Mouse (Mus musculus) bone marrow, adult 2 months (tissue): ENCODE results near the gene Cfap43. TPM values are rescaled to one million over a fixed set of nuclear protein-coding genes. Genes with fewer than 3 reads are reported as not detected.
A peak's percentile ranks its signal among the peaks of the same experiment; 100 is the strongest.

ENCODE experiments used
- H3K27ac ChIP-seq: fragments of 200-500 bp; 2 replicates; pipeline ENCODE4 v1.5.1; 2012; ENCODE audit warnings: low read depth, mild to moderate bottlenecking, control low read depth, inconsistent platforms, low read length; ENCODE audit not compliant: control insufficient read depth, poor library complexity, insufficient read depth
- H3K4me1 ChIP-seq: fragments of 200-500 bp; 2 replicates; pipeline ENCODE4 v1.6.1; 2011; ENCODE audit warnings: low read length; ENCODE audit not compliant: control insufficient read depth, insufficient read depth
- H3K4me3 ChIP-seq: fragments of 200-500 bp; replicated peaks from 2 replicates; pipeline ENCODE3; 2011; ENCODE audit warnings: mild to moderate bottlenecking, low read depth, low read length, control low read depth; ENCODE audit not compliant: control insufficient read depth
- CTCF ChIP-seq: fragments of 200-500 bp; IDR thresholded peaks from 2 replicates; pipeline ENCODE4 v1.5.1; 2011; ENCODE audit warnings: low read length, control low read depth; ENCODE audit not compliant: control insufficient read depth, insufficient read depth
- POLR2A ChIP-seq: fragments of 200-500 bp; IDR thresholded peaks from 2 replicates; pipeline ENCODE4 v1.6.1; 2011; ENCODE audit warnings: low read depth, mild to moderate bottlenecking, control low read depth, low read length, borderline replicate concordance; ENCODE audit not compliant: control insufficient read depth
- WGBS: fragments of 180-500 bp; shearing (Covaris S2); methylation state at CpG from one replicate; pipeline ENCODE4 v1.1.7; 2018; 5-methylcytosine and 5-hydroxymethylcytosine counted together
- polyA plus RNA-seq: library from polyadenylated mRNA; stranded (reverse); fragments of >200 nt; gene quantifications from 2 replicates; pipeline ENCODE4 v1.2.4, GENCODE M21; 2011; ENCODE audit warnings: low replicate concordance; ENCODE audit not compliant: missing spikeins, insufficient read depth, insufficient read length

Gene Cfap43
- polyA plus RNA-seq, 1 experiment: not detected

DNA sequence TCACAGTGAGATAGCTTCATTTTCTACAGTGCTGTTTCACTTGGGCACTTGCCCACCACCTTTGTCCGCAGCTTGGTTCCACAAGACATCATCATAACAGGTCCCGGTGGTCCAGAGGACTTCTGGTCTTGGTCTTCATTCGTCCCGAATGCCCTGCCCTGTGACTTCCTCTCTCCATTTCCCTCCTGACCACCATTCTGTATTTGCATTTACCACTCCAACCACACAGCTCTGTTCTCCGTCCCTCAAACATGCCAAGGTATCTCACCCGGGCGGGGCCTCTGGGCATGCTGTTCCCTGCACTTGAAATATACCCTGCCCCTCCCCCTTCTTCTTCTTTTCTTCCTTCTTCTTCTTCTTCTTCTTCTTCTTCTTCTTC, 97.6 kb downstream of the Cfap43 start:
- Histone ChIP-seq H3K4me1 (no peaks in the 10 kb centered on the region), H3K27ac (no peak overlapping the region), H3K4me3 (no peak overlapping the region)
- TF ChIP-seq POLR2A (no peak), CTCF (no peak)
- WGBS: 13% methylated on average over 7 of the region's 7 CpGs

DNA sequence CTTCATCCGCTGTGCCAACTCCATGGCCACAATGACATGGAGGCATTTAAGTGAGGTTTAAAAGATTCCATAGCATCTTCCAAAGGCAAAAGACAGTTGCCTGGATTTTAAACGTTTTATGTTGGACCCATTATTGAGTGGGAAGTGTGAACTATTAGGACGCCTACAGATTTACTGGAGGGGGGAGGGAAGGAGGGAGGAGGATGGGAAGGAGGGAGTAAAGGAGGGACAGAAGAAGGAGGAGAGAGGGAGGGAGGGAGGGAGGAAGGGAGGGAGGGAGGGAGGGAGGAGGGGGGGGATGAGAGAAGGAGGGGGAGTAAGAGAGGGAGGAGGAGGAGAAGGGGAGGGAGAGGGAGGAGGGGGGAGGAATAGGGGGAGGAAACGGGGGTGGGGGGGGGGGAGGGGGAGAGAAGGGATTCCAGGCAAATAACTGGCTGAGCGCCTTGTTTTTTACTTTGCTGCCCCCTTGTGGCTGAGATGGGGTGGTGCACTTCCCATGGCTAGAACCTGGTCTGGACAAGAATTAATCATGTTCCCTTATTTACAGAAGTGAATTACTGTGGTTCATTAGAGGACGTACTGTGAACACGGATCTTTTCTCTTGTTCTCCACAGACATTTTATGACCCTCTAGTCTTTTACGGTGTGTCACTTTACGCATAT, 98.1 kb downstream of the Cfap43 start:
- 13% methylated on average over 9 of the region's 9 CpGs for WGBS
- H3K27ac ChIP-seq: no peak overlapping the region
- TF ChIP-seq POLR2A: no peak
- peak; percentile 77 for TF ChIP-seq CTCF

DNA sequence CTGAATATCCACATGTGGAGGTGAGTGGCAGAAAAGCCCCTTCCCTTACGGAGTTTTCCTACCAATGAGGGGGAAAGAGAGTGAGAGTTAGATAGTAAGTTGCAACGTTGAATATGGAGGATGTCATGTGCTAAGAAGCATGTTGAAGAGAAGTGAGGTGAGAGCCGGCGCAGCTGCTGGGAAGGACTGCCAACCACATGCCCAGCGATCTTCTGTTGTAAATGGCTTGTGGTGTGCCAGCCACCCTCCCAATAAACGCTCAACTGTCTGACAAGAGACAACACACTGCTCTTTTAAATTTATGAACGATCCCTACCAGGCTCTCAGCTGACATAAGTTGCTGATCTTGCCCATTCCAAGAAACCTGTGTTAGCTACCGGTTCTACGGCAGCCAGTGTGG, 101.4 kb downstream of the Cfap43 start:
- no peaks in the 10 kb centered on the region for H3K4me1 ChIP-seq
- H3K4me3 ChIP-seq: no peak overlapping the region
- 50% methylated on average over 9 of the region's 9 CpGs for WGBS
- no peak for TF ChIP-seq CTCF
- TF ChIP-seq POLR2A: no peak
- no peak overlapping the region for H3K27ac ChIP-seq

More for the DNA sequence above, 98.1 kb downstream of the Cfap43 start:
- Histone ChIP-seq H3K4me1 (no peaks in the 10 kb centered on the region), H3K4me3 (no peak overlapping the region)

DNA sequence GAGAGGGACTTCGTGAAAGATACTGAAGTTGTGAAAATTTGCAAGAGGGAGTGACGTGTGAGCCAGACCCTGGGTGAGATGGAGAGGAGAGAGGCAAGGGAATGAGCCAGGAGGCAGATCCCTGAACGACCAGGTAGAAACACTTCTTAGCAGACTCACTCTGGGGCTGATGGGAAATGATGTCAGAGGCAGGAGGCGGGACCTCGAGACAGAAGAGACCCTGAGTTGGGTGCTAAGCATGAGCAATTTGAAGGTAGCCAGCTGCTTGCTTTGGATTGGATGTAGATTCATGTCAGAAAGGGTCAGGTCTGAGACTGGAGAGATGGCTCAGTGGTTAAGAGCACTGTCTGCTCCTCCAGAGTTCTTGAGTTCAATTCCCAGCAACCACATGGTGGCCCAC, 104.4 kb downstream of the Cfap43 start:
- H3K4me3 ChIP-seq: no peak overlapping the region
- H3K4me1 ChIP-seq: no peaks in the 10 kb centered on the region
- no peak for TF ChIP-seq CTCF
- no peak for TF ChIP-seq POLR2A
- 80% methylated on average over 5 of the region's 5 CpGs for WGBS
- H3K27ac ChIP-seq: no peak overlapping the region

DNA sequence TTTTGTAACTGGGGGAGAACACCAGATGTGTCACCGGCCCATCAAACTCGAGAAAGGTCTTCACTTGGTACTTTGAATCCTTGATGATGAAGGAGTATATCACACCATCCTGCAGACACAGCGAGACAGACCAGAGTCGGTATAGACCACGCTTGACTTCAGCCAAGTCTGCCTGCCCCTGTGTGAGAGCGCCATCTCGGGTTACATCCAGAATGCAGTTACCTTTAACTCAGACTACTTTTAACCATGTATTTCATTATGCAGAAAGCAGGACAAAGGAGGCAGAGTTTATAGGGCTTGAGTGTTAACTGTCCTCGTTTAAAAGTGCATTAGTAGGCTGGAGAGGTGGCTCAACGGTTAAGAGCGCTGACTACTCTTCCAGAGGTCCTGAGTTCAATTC, 107.0 kb downstream of the Cfap43 start:
- no peaks in the 10 kb centered on the region for H3K4me1 ChIP-seq
- TF ChIP-seq POLR2A: no peak
- 80% methylated on average over 10 of the region's 10 CpGs for WGBS
- no peak overlapping the region for H3K27ac ChIP-seq
- no peak overlapping the region for H3K4me3 ChIP-seq

GRCm38 (mm10) chr19:47798583-47798982, 120.5 kb downstream of the Cfap43 start:
- no peaks in the 10 kb centered on the region; the same call in 1 of the 2 replicates for H3K4me1 ChIP-seq
- WGBS: 79% methylated on average over 10 of the region's 10 CpGs
- no peak for TF ChIP-seq POLR2A
- TF ChIP-seq CTCF: no peak
- H3K27ac ChIP-seq: no peak overlapping the region
- no peak overlapping the region for H3K4me3 ChIP-seq

- 82% methylated on average over 7 of the region's 7 CpGs for WGBS
- TF ChIP-seq CTCF: no peak
- TF ChIP-seq POLR2A: no peak
- Histone ChIP-seq H3K4me3 (no peak overlapping the region), H3K27ac (no peak overlapping the region), H3K4me1 (no peaks in the 10 kb centered on the region; the same call in 1 of the 2 replicates)
Observed at GRCm38 (mm10) chr19:47796699-47797098, 122.4 kb downstream of the Cfap43 start.

DNA sequence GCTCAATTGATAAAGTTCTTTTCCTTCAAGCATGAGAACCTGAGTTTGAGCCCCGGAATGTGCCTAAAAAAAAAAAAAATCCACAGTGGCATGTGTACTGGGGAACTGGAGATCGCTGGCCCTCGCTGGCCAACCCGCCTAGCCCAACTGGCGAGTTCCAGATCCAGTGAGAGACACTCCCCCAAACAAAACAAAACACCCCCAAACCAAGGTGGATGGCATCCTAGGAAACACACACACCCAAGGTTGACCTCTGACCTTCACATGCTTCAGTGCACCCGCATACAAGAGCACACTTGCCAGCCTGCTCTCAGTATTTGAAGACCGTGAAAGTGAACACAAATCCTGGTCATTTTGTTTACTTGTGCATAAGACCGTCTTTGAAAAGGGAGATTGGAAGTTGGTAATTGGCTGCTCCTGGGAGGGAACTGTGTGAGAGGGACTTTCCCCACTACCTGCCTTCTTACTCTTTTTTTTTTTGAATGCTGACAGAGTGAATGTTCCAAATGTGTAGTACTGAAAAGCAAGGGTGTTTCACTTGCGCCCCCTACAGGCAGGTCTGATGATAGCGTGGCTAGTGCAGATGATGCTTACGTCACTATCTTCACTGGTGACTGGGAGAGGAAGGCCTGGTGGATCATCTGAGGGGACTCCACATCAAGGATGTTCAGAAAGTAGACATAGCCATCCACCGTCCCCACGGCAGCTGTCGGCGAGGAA, 123.9 kb downstream of the Cfap43 start:
- Histone ChIP-seq H3K4me3 (no peak overlapping the region), H3K4me1 (no peaks in the 10 kb centered on the region; the same call in 1 of the 2 replicates), H3K27ac (no peak overlapping the region)
- TF ChIP-seq POLR2A: no peak
- TF ChIP-seq CTCF: peak; percentile 60
- WGBS: 55% methylated on average over 15 of the region's 15 CpGs

- TF ChIP-seq POLR2A (no peak), CTCF (no peak)
- H3K4me1 ChIP-seq: no peaks in the 10 kb centered on the region; the same call in 1 of the 2 replicates
- no peak overlapping the region for H3K27ac ChIP-seq
- H3K4me3 ChIP-seq: no peak overlapping the region
- WGBS: 25% methylated on average over 5 of the region's 5 CpGs
Observed at GRCm38 (mm10) chr19:47794331-47794730, 124.8 kb downstream of the Cfap43 start.
